Mouse (Mus musculus) midbrain, embryonic 16.5 days (tissue): ENCODE data around the gene Tle6. TPM values are rescaled to one million over a fixed set of nuclear protein-coding genes. Genes with fewer than 3 reads are reported as not detected.

Experiments
- ATAC-seq: fragments of 200-750 bp; cut with Nextera tagmentation; 2 replicates; pipeline ENCODE4 v1.8.0; 2017; ENCODE audit warnings: moderate TSS enrichment
- H3K27ac ChIP-seq: fragments of 300-500 bp; sonication (generic); 2 replicates; pipeline ENCODE4 v1.5.1; 2014; ENCODE audit warnings: mild to moderate bottlenecking, low read length, mixed read lengths
- H3K27me3 ChIP-seq: fragments of 300-500 bp; sonication (generic); 2 replicates; pipeline ENCODE4 v1.6.1; 2014; ENCODE audit warnings: low read depth, low read length, mixed read lengths; ENCODE audit not compliant: control insufficient read depth, insufficient read depth
- H3K36me3 ChIP-seq: fragments of 300-500 bp; sonication (generic); 2 replicates; pipeline ENCODE4 v1.6.1; 2014; ENCODE audit warnings: mild to moderate bottlenecking, low read length, moderate library complexity, mixed read lengths; ENCODE audit not compliant: control insufficient read depth, insufficient read depth
- H3K4me1 ChIP-seq: fragments of 300-500 bp; sonication (generic); 2 replicates; pipeline ENCODE4 v1.6.1; 2014; ENCODE audit warnings: mild to moderate bottlenecking, low read length, mixed read lengths; ENCODE audit not compliant: control insufficient read depth, insufficient read depth
- H3K4me2 ChIP-seq: fragments of 300-500 bp; sonication (generic); 2 replicates; pipeline ENCODE4 v1.6.1; 2014; ENCODE audit warnings: mild to moderate bottlenecking, low read length, mixed read lengths
- H3K4me3 ChIP-seq: fragments of 300-500 bp; sonication (generic); 2 replicates; pipeline ENCODE4 v1.5.1; 2014; ENCODE audit warnings: low read depth, mild to moderate bottlenecking, low read length, moderate library complexity, mixed read lengths
- H3K9ac ChIP-seq: fragments of 300-500 bp; sonication (generic); 2 replicates; pipeline ENCODE4 v1.6.1; 2014; ENCODE audit warnings: low read depth, low read length, mixed read lengths
- H3K9me3 ChIP-seq: fragments of 300-500 bp; sonication (generic); replicated peaks from 2 replicates; pipeline ENCODE4 v1.6.1; 2014; ENCODE audit warnings: mild to moderate bottlenecking, low read length, mixed read lengths; ENCODE audit not compliant: control insufficient read depth, poor library complexity, severe bottlenecking
- WGBS: fragments of 180-500 bp; shearing (Covaris S2); extraction: QIAGEN DNeasy Blood & Tissue Kit; methylation state at CpG from one replicate; pipeline ENCODE4 v1.1.7; 2014; 5-methylcytosine and 5-hydroxymethylcytosine counted together
- polyA plus RNA-seq: library from polyadenylated mRNA; unstranded; fragments of >200 nt; fragmentation: Nextera tagmentation; extraction: Ambion mirVana; gene quantifications from 2 replicates; pipeline ENCODE4 v1.2.1, GENCODE M21; 2015

Gene Tle6
- polyA plus RNA-seq, 1 experiment from 2014 or later = 4.3 TPM

DNA sequence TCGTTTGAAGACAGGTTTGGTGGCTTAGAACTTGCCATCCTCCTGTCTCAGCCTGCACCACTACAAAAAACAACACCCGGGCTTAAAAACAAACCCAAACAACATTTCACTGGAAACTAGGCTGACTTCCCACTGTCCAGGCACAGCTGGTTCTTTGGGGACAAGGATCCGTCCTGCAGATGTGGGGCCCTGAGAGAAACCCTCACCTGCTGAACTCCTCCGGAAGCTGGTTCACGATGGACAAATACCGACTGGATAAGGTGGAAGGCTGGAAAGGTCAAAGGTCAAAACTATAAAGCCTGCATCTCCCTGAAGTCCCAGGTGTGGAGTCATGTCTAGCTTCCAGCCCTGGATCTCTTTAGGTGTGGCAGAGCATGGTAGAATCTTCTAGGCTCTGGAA, 2.0 kb downstream of the Tle6 start:
- no peaks in the 10 kb centered on the region for H3K36me3 ChIP-seq
- WGBS = 63% methylated on average over 6 of the region's 6 CpGs
- no peaks in the 10 kb centered on the region for H3K9me3 ChIP-seq
- ATAC-seq = no peak
- H3K4me1 ChIP-seq = peaks cover 39% of the 10 kb centered on the region
- H3K9ac ChIP-seq = no peak overlapping the region
- H3K4me3 ChIP-seq = no peak overlapping the region
- H3K27ac ChIP-seq = no peak overlapping the region
- no peak overlapping the region for H3K4me2 ChIP-seq
- peaks cover 21% of the 10 kb centered on the region for H3K27me3 ChIP-seq

DNA sequence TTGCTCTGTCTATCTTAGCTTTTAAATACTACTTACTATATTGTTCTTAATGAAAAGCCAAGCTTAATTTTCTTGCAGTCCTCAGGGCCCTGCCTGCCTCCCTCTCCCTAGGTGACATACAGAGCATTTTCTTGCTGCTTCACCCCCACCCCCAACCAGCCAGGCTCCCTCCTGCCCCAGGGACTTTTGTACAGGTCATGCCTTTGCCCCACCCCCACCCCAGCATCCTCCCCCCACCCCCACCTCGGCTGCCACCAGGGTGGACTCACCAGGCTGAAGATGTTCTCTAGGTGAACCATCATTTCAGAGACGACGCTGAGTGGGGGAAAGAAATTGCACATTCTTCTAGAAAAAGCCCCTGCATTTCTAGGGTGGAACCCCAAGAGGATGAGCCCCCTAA, 2.5 kb downstream of the Tle6 start:
- Histone ChIP-seq H3K4me3 (no peak overlapping the region), H3K27ac (no peak overlapping the region), H3K4me2 (no peak overlapping the region), H3K36me3 (no peaks in the 10 kb centered on the region), H3K27me3 (peaks cover 24% of the 10 kb centered on the region), H3K4me1 (peaks cover 39% of the 10 kb centered on the region), H3K9me3 (no peaks in the 10 kb centered on the region), H3K9ac (no peak overlapping the region)
- ATAC-seq = no peak
- WGBS = 49% methylated on average over 3 of the region's 3 CpGs

DNA sequence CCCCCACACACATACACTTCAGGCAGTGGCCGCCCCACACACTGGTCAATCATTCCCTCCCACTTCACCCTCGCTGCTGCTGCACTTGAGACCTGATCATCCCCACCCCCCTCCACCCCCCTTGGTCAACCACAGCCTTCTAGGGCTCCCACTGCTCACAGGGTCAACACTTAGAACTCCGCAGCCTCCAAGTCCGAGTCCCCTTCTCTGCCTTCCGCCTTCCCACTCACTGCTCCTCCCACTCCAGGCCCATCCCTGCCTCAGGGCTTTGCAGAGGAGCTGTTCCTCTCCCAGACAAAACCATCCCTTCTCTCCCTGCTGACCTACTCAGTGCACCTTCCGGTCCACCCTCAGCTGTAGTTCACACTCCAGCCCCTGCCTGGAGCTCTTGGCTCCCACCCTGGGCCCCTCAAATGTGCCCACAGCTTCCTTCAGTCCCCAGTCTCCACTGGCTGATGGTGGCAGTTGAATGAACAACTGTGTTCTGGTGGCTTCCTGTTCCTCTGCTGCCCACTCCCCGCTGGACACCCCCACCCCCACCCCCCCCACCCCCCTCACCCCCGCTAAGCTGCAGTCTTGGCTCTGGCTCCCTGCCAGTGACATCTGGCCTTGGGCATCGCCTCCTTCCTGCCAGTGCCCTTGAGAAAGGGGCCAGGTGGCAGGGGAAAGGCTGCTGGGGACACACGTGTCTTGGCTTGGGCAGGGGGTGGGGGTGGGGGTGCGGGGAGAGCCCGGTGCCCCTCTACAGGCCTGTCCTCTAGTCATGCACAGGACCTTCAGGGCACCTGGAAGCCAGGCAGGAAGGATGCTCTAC, 3.5 kb downstream of the Tle6 start:
- peaks cover 33% of the 10 kb centered on the region for H3K4me1 ChIP-seq
- peak overlapping the region; percentile 50; the same call in 1 of the 2 replicates for H3K9ac ChIP-seq
- H3K4me2 ChIP-seq = peak overlapping the region; percentile 41; the same call in 1 of the 2 replicates
- no peaks in the 10 kb centered on the region for H3K9me3 ChIP-seq
- H3K27ac ChIP-seq = peak overlapping the region; percentile 58; the same call in 1 of the 2 replicates
- H3K36me3 ChIP-seq = no peaks in the 10 kb centered on the region
- no peak for ATAC-seq
- 2% methylated on average over 11 of the region's 12 CpGs for WGBS
- peaks cover 30% of the 10 kb centered on the region for H3K27me3 ChIP-seq
- H3K4me3 ChIP-seq = no peak overlapping the region

DNA sequence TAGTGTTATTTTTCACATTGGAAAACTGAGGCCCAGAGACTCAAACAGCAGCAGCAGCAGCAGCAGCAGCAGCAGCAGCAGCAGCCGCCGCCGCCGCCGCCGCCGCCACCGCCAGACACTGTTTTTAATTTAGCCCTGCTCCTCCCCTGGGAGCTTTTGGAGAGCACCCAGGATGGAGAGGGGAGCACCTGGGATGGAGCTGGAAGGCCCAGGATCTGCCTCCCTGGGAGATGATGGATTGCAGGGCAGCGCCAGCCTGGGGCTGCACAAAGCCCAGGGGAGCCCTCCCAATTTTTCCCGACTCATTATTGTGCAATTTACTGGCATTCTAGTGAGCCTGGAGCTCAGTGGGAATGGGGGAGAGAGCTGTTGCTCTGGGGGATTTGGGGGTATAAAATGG, 4.3 kb downstream of the Tle6 start:
- Histone ChIP-seq H3K27ac (peak overlapping the region; percentile 47; the same call in 1 of the 2 replicates), H3K4me2 (peak overlapping the region; percentile 41), H3K4me3 (no peak overlapping the region), H3K9ac (peak overlapping the region; percentile 50), H3K4me1 (peaks cover 31% of the 10 kb centered on the region), H3K27me3 (peaks cover 30% of the 10 kb centered on the region), H3K9me3 (no peaks in the 10 kb centered on the region), H3K36me3 (no peaks in the 10 kb centered on the region)
- ATAC-seq = no peak
- WGBS = under 1% methylated on average over 10 of the region's 10 CpGs

DNA sequence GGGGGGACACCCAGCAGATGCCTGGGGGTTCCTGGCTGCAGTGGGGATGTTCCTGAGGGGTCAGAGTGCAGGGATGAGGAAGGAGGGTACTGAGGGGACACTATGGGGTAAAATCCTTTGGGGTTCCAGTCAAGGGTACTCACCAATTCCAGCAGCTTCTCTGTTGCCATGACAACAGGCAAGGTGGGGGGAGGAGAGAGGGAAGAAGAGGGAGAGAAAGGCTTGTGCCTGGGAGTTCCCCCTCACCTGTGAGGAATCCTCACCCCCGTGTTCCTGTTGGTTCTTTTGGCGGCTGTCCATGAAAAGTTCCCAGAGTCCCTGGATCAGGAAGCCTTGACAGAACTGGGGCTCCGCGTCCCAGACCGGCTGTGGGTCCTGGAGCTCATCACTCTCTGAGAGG, 5.3 kb downstream of the Tle6 start:
- no peaks in the 10 kb centered on the region for H3K36me3 ChIP-seq
- H3K27me3 ChIP-seq = peaks cover 30% of the 10 kb centered on the region
- no peak overlapping the region for H3K4me3 ChIP-seq
- H3K9ac ChIP-seq = no peak overlapping the region
- peaks cover 23% of the 10 kb centered on the region for H3K4me1 ChIP-seq
- no peak overlapping the region for H3K4me2 ChIP-seq
- ATAC-seq = no peak
- no peaks in the 10 kb centered on the region for H3K9me3 ChIP-seq
- 46% methylated on average over 5 of the region's 5 CpGs for WGBS
- no peak overlapping the region for H3K27ac ChIP-seq

DNA sequence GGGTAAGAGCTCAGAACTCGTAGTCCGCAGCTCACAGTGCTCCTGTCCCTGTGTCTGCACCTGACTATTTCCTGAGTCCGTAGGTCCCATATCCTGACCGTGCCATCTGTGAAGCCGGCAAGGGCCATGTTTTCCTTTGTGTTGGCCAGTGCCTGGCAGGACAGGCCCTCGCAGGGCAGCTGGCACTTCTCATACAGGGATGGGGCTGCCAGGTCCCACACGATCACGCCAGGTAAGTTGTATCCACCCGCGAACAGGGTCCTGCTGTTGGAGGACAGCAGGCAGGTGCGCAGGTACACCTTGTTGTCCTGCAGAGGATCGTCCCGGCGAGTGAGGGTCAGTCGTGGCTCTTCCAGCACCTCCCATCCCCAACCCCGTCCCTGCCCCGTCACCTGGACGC, 6.9 kb downstream of the Tle6 start:
- H3K4me3 ChIP-seq = no peak overlapping the region
- WGBS = 75% methylated on average over 18 of the region's 18 CpGs
- no peaks in the 10 kb centered on the region for H3K9me3 ChIP-seq
- no peak overlapping the region for H3K4me2 ChIP-seq
- H3K9ac ChIP-seq = no peak overlapping the region
- H3K27ac ChIP-seq = no peak overlapping the region
- peaks cover 29% of the 10 kb centered on the region for H3K27me3 ChIP-seq
- H3K36me3 ChIP-seq = no peaks in the 10 kb centered on the region
- peaks cover 21% of the 10 kb centered on the region for H3K4me1 ChIP-seq
- ATAC-seq = no peak

DNA sequence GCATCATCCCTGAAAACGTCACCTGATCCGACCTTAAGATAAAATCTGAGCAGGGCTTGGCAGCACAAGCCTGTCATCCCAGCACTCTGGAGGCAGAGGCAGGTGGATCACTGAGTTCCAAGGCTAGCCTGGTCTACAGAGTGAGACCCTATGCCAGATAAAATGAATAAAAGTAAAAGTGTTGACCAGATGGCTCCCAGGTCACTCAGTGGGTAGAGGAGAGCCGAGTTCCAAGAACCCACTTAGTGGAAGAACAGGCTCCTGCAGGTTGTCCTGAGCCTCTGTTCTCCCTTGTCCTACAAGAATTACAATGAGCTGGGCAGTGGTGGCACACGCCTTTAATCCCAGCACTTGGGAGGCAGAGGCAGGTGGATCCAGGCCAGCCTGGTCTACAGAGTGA, 7.7 kb downstream of the Tle6 start:
- no peaks in the 10 kb centered on the region for H3K36me3 ChIP-seq
- H3K9me3 ChIP-seq = no peaks in the 10 kb centered on the region
- H3K4me1 ChIP-seq = peaks cover 21% of the 10 kb centered on the region
- no peak overlapping the region for H3K4me3 ChIP-seq
- peaks cover 29% of the 10 kb centered on the region for H3K27me3 ChIP-seq
- H3K4me2 ChIP-seq = no peak overlapping the region
- no peak for ATAC-seq
- H3K27ac ChIP-seq = no peak overlapping the region
- WGBS = 73% methylated on average over 4 of the region's 4 CpGs
- no peak overlapping the region for H3K9ac ChIP-seq

DNA sequence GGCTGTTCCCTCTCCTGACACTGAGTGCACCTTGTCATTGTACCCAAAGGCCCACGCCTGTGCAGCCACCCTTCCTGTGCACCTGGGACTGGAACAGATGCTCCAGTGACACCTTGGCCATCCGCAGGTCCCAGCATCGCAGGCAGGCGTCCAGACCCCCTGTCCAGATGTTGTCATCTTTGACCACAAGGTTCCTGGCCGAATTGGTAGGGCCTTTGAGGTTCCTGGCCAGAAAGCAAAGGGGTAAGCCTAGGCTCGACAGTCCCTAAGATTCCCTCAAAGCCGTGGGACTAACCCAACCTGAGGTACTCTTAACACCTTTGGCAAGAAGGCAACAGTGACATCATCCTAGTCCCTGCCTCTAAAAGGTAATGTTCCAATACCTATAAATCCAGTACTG, 8.2 kb downstream of the Tle6 start:
- ATAC-seq = no peak

DNA sequence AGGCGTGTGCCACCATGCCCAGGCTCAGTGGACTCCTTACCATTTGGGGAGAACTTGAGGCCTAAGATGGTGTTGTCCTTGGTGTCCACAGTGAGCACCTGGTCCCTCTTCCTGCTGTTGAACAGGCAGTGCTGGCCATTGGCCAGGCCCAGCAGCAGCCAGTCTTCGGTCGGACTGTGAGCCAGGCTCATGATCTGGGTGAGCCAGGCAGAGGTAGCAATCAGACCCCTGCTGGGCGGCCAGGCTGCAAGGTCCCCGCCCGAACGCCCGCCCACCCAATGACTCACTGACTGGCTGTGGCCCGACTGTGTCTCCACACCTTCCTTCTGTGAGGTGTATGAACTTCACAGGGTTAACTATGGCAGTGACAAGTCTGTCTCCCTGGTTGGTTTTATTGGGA, 9.0 kb downstream of the Tle6 start:
- H3K4me3 ChIP-seq = no peak overlapping the region
- H3K4me1 ChIP-seq = peaks cover 16% of the 10 kb centered on the region
- H3K9me3 ChIP-seq = no peaks in the 10 kb centered on the region
- peaks cover 33% of the 10 kb centered on the region for H3K27me3 ChIP-seq
- H3K4me2 ChIP-seq = no peak overlapping the region
- ATAC-seq = no peak
- H3K9ac ChIP-seq = no peak overlapping the region
- WGBS = 86% methylated on average over 8 of the region's 9 CpGs
- H3K27ac ChIP-seq = no peak overlapping the region
- 0 out of 2 replicates have a peak, but pooled peaks cover 4% of the 10 kb centered on the region for H3K36me3 ChIP-seq

More for the DNA sequence above, 8.2 kb downstream of the Tle6 start:
- 84% methylated on average over 7 of the region's 7 CpGs for WGBS
- no peak overlapping the region for H3K4me3 ChIP-seq
- H3K9me3 ChIP-seq = no peaks in the 10 kb centered on the region
- H3K36me3 ChIP-seq = 0 out of 2 replicates have a peak, but pooled peaks cover 3% of the 10 kb centered on the region
- H3K27ac ChIP-seq = no peak overlapping the region
- H3K4me2 ChIP-seq = no peak overlapping the region
- no peak overlapping the region for H3K9ac ChIP-seq
- H3K4me1 ChIP-seq = peaks cover 21% of the 10 kb centered on the region
- H3K27me3 ChIP-seq = peaks cover 29% of the 10 kb centered on the region
